Mouse (Mus musculus) CH12.LX (cell line): ENCODE measurements around the gene Ttll5. TPM values are rescaled to one million over a fixed set of nuclear protein-coding genes. Genes with fewer than 3 reads are reported as not detected.

ENCODE experiments used
- DNase-seq: peaks from one replicate; pipeline ENCODE4 v3.0.0-alpha.2; 2013; ENCODE audit errors: extremely low read depth
- H3K27ac ChIP-seq: 2 replicates; pipeline ENCODE4 v1.5.1; 2012; ENCODE audit warnings: low read depth, mild to moderate bottlenecking, control low read depth, moderate library complexity; ENCODE audit not compliant: insufficient read depth
- H3K27me3 ChIP-seq: replicated peaks from 2 replicates; pipeline ENCODE3; 2012; ENCODE audit warnings: inconsistent platforms
- H3K36me3 ChIP-seq, 2 experiments: replicated peaks in 1 of 2; 2 replicates each; pipeline versions ENCODE3 to v1.6.1; 2012; ENCODE audit warnings: inconsistent platforms in 1 of 2, low read length in 1 of 2, mild to moderate bottlenecking in 1 of 2, mixed read lengths in 1 of 2, moderate library complexity in 1 of 2; ENCODE audit not compliant: control insufficient read depth in 1 of 2, insufficient read depth in 1 of 2
- H3K4me1 ChIP-seq, 2 experiments: 2 replicates each; pipeline ENCODE4 v1.6.1; 2012; ENCODE audit warnings: inconsistent platforms in 1 of 2, moderate library complexity in 1 of 2; ENCODE audit not compliant: insufficient read depth in 2 of 2, control insufficient read depth in 1 of 2
- H3K4me2 ChIP-seq: 2 replicates; pipeline ENCODE4 v1.6.1; 2012; ENCODE audit warnings: low read depth, mild to moderate bottlenecking, control low read depth; ENCODE audit not compliant: poor library complexity, insufficient read depth, severe bottlenecking
- H3K4me3 ChIP-seq, 3 experiments: fragments of 150-350 bp in 1 of 3; sonication (generic) in 1 of 3; replicated peaks in 1 of 3; 2 replicates each; pipeline versions ENCODE3 to v1.5.1; 2011 to 2012; ENCODE audit warnings: low read depth in 2 of 3, low read length in 2 of 3, mild to moderate bottlenecking in 2 of 3, moderate library complexity in 2 of 3, control low read depth in 1 of 3, improper control_type of control experiment in 1 of 3, inconsistent platforms in 1 of 3, mixed read lengths in 1 of 3; ENCODE audit not compliant: poor library complexity in 1 of 3
- H3K79me2 ChIP-seq: replicated peaks from 2 replicates; pipeline ENCODE4 v1.6.1; 2012; ENCODE audit warnings: mild to moderate bottlenecking, moderate library complexity; ENCODE audit not compliant: control insufficient read depth, poor library complexity, insufficient read depth, severe bottlenecking; ENCODE audit errors: extremely low read depth
- H3K9ac ChIP-seq: 2 replicates; pipeline ENCODE4 v1.6.1; 2012; ENCODE audit warnings: low read depth, mild to moderate bottlenecking, control low read depth, moderate library complexity; ENCODE audit not compliant: insufficient read depth
- H3K9me3 ChIP-seq: replicated peaks from 2 replicates; pipeline ENCODE3; 2012; ENCODE audit warnings: low read length, inconsistent platforms, mixed read lengths
- CHD2 ChIP-seq: IDR thresholded peaks from 2 replicates; pipeline ENCODE4 v1.6.1; 2011; ENCODE audit warnings: low read length, improper control_type of control experiment
- E2F4 ChIP-seq: IDR thresholded peaks from 2 replicates; pipeline ENCODE4 v1.6.1; 2011; ENCODE audit warnings: low read depth, low read length, improper control_type of control experiment; ENCODE audit not compliant: insufficient replicate concordance
- ELF1 ChIP-seq: IDR thresholded peaks from 2 replicates; pipeline ENCODE4 v1.6.1; 2014; ENCODE audit warnings: low read depth, mild to moderate bottlenecking, inconsistent platforms, low read length, improper control_type of control experiment
- EP300 ChIP-seq: IDR thresholded peaks from 2 replicates; pipeline ENCODE4 v1.6.1; 2011; ENCODE audit warnings: low read length, improper control_type of control experiment
- ETS1 ChIP-seq: conservative IDR thresholded peaks from 2 replicates; pipeline ENCODE4 v1.6.1; 2012; ENCODE audit warnings: low read depth, mild to moderate bottlenecking, inconsistent platforms, low read length, improper control_type of control experiment, moderate library complexity
- JUN ChIP-seq: IDR thresholded peaks from 2 replicates; pipeline ENCODE4 v1.6.1; 2011; ENCODE audit warnings: low read depth, mild to moderate bottlenecking, low read length, improper control_type of control experiment, moderate library complexity; ENCODE audit not compliant: insufficient read depth
- JUND ChIP-seq: conservative IDR thresholded peaks from 2 replicates; pipeline ENCODE4 v1.6.1; 2011; ENCODE audit warnings: low read depth, low read length, improper control_type of control experiment
- KAT2A ChIP-seq: IDR thresholded peaks from 2 replicates; pipeline ENCODE4 v1.6.1; 2012; ENCODE audit warnings: low read length, improper control_type of control experiment, inconsistent platforms; ENCODE audit not compliant: insufficient replicate concordance
- MAFK ChIP-seq: IDR thresholded peaks from 2 replicates; pipeline ENCODE4 v1.6.1; 2011; ENCODE audit warnings: low read length, improper control_type of control experiment; ENCODE audit not compliant: insufficient replicate concordance
- MAX ChIP-seq: IDR thresholded peaks from 2 replicates; pipeline ENCODE4 v1.6.1; 2011; ENCODE audit warnings: low read length, improper control_type of control experiment
- MAZ ChIP-seq: IDR thresholded peaks from 2 replicates; pipeline ENCODE4 v1.6.1; 2012; ENCODE audit warnings: low read depth, mild to moderate bottlenecking, inconsistent platforms, low read length, improper control_type of control experiment, moderate library complexity
- MYC ChIP-seq: IDR thresholded peaks from 2 replicates; pipeline ENCODE4 v1.6.1; 2011; ENCODE audit warnings: low read depth, mild to moderate bottlenecking, improper control_type of control experiment, low read length
- NELFE ChIP-seq: IDR thresholded peaks from 2 replicates; pipeline ENCODE4 v1.6.1; 2011; ENCODE audit warnings: low read depth, low read length, improper control_type of control experiment
- PAX5 ChIP-seq: IDR thresholded peaks from 2 replicates; pipeline ENCODE4 v1.6.1; 2012; ENCODE audit warnings: low read length, inconsistent platforms, mixed read lengths
- POLR2A ChIP-seq: IDR thresholded peaks from 2 replicates; pipeline ENCODE4 v1.6.1; 2011; ENCODE audit warnings: low read depth, mild to moderate bottlenecking, improper control_type of control experiment, low read length
- RAD21 ChIP-seq: IDR thresholded peaks from 2 replicates; pipeline ENCODE4 v1.6.1; 2011; ENCODE audit warnings: low read depth, mild to moderate bottlenecking, low read length, improper control_type of control experiment, moderate library complexity
- RCOR1 ChIP-seq: conservative IDR thresholded peaks from 2 replicates; pipeline ENCODE4 v1.6.1; 2012; ENCODE audit warnings: low read depth, mild to moderate bottlenecking, inconsistent platforms, low read length, improper control_type of control experiment
- SMC3 ChIP-seq: IDR thresholded peaks from 2 replicates; pipeline ENCODE4 v1.6.1; 2011; ENCODE audit warnings: low read depth, low read length, improper control_type of control experiment
- TBP ChIP-seq: conservative IDR thresholded peaks from 2 replicates; pipeline ENCODE4 v1.6.1; 2011; ENCODE audit warnings: low read depth, low read length, improper control_type of control experiment
- TCF12 ChIP-seq: IDR thresholded peaks from 2 replicates; pipeline ENCODE4 v1.6.1; 2014; ENCODE audit warnings: low read depth, mild to moderate bottlenecking, inconsistent platforms, low read length, improper control_type of control experiment
- dilution Hi-C: fragments of 300-500 bp; cut with MboI; formaldehyde crosslinking; loops from 2 replicates; pipeline ENCODE4 v1.14.3; 2020; ENCODE audit warnings: low sequenced_read_pairs; ENCODE audit not compliant: extremely low pct_unique_long_range_greater_than_20kb, extremely low pct_ligation_motif_present
- in situ Hi-C: fragments of 300-500 bp; cut with MboI; formaldehyde crosslinking; loops from 3 replicates; pipeline ENCODE4 v1.14.3; 2019; ENCODE audit warnings: low sequenced_read_pairs, low pct_ligation_motif_present, low pct_unique_long_range_greater_than_20kb, mixed read lengths
- polyA plus RNA-seq: library from polyadenylated mRNA; unstranded; fragments of >175 nt; gene quantifications from 2 replicates; pipeline ENCODE4 v1.2.1, GENCODE M21; 2012; ENCODE audit warnings: low read depth; ENCODE audit not compliant: insufficient read length
- total RNA-seq, 2 experiments: library from RNA; depleted of rRNA; stranded (reverse); fragments of 300-350 nt in 1 of 2; fragments of >200 nt in 1 of 2; gene quantifications; 2 replicates each; pipeline ENCODE4 v1.2.3; 2012 to 2014

Gene Ttll5
- total and polyA plus RNA-seq, 3 experiments, result 5.7 to 14.0 (median 8.7) TPM

GRCm38 (mm10) chr12:86039078-86039477 is 214.6 kb downstream of the Ttll5 start:
- H3K36me3 ChIP-seq, result peaks cover 0 to 12% of the 10 kb centered on the region in 2 experiments
- no peaks in the 10 kb centered on the region for H3K27me3 ChIP-seq
- H3K4me3 ChIP-seq, result no peak overlapping the region
- no peak for DNase-seq
- peaks cover 6% of the 10 kb centered on the region for H3K9me3 ChIP-seq
- in situ Hi-C loops, result no loop called here
- dilution Hi-C loops, result no loop called here
- H3K9ac ChIP-seq, result no peak overlapping the region
- no peaks in the 10 kb centered on the region for H3K79me2 ChIP-seq
- no peak overlapping the region for H3K27ac ChIP-seq
- H3K4me2 ChIP-seq, result no peak overlapping the region
- H3K4me1 ChIP-seq, result no peaks in the 10 kb centered on the region
- no peak for TF ChIP-seq PAX5
- TF ChIP-seq ELF1, result no peak
- no peak for TF ChIP-seq RAD21
- TF ChIP-seq KAT2A, result no peak
- no peak for TF ChIP-seq SMC3
- no peak for TF ChIP-seq NELFE

GRCm38 (mm10) chr12:86039751-86040150 is 215.3 kb downstream of the Ttll5 start:
- DNase-seq, result no peak
- dilution Hi-C loops (no loop called here), in situ Hi-C loops (no loop called here)
- no peak overlapping the region for H3K4me2 ChIP-seq
- H3K4me3 ChIP-seq, result no peak overlapping the region
- TF ChIP-seq JUND (no peak), E2F4 (no peak), RAD21 (no peak), POLR2A (no peak), JUN (no peak), TCF12 (no peak), MAX (no peak), MYC (no peak), MAZ (no peak), NELFE (no peak), RCOR1 (no peak), CHD2 (no peak), ETS1 (no peak), EP300 (no peak), MAFK (no peak), TBP (no peak)
- no peak overlapping the region for H3K27ac ChIP-seq
- no peaks in the 10 kb centered on the region for H3K4me1 ChIP-seq
- H3K36me3 ChIP-seq, result peaks cover 0 to 11% of the 10 kb centered on the region in 2 experiments
- peaks cover 6% of the 10 kb centered on the region for H3K9me3 ChIP-seq
- H3K79me2 ChIP-seq, result no peaks in the 10 kb centered on the region
- H3K9ac ChIP-seq, result no peak overlapping the region
- no peaks in the 10 kb centered on the region for H3K27me3 ChIP-seq
